In genomic region chr1:77496468-77497181, GRCm38 (mm10) we compare ENCODE assay signal across 9 mouse cellular contexts. TPM values are rescaled to one million over a fixed set of nuclear protein-coding genes. Genes with fewer than 3 reads are reported as not detected.
A peak's percentile ranks its signal among the peaks of the same experiment; 100 is the strongest.
DNase-seq lines count a peak whose midpoint lies in the region; ATAC-seq and TF ChIP-seq lines count a peak whose summit lies in the region.
"Had no signal": no experiment of that assay in that cellular context is flagged by ENCODE, and none has a peak within 500 bp of the region (broad histone marks: within the 10 kb centered on the region; RNA-seq: fewer than 3 reads in every experiment).

No protein-coding gene starts in this region.

- H3K27ac ChIP-seq in heart, embryonic 12.5 days (ENCODE audit: poor library complexity, severe bottlenecking) = no peak overlapping the region
- H3K27ac ChIP-seq in embryonic facial prominence, embryonic 13.5 days = peak overlapping the region; percentile 33; the same call in 1 of the 2 replicates
- H3K27ac ChIP-seq in liver, embryonic 13.5 days = no peak overlapping the region

- peak overlapping the region; percentile 51 for H3K4me2 ChIP-seq in heart, embryonic 12.5 days
- peak overlapping the region; percentile 43 for H3K4me2 ChIP-seq in embryonic facial prominence, embryonic 13.5 days
- peak overlapping the region; percentile 33 for H3K4me2 ChIP-seq in liver, embryonic 13.5 days

- H3K4me1 ChIP-seq in heart, embryonic 12.5 days (replicated peaks) = peaks cover 20% of the 10 kb centered on the region
- peaks cover 63% of the 10 kb centered on the region for H3K4me1 ChIP-seq in embryonic facial prominence, embryonic 13.5 days
- peaks cover 11% of the 10 kb centered on the region for H3K4me1 ChIP-seq in liver, embryonic 13.5 days (replicated peaks)
- no peaks in the 10 kb centered on the region; the same call in 1 of the 2 replicates for H3K4me1 ChIP-seq in lung, adult 2 months (ENCODE audit: control insufficient read depth, insufficient read depth, low read length)

- no peak for TF ChIP-seq POLR2A in lung, adult 2 months (IDR thresholded peaks at IDR 0.05; ENCODE audit: borderline replicate concordance, extremely low read depth, low read depth, low read length)

- ATAC-seq in heart, embryonic 12.5 days (ENCODE audit: insufficient number of reproducible peaks, low FRiP score) = no peak
- no peak for ATAC-seq in embryonic facial prominence, embryonic 13.5 days (ENCODE audit: insufficient number of reproducible peaks, insufficient read depth, low FRiP score, low TSS enrichment, low read depth)
- no peak for ATAC-seq in liver, embryonic 13.5 days (ENCODE audit: low read depth)

- no peaks in the 10 kb centered on the region for H3K27me3 ChIP-seq in heart, embryonic 12.5 days (replicated peaks)
- no peaks in the 10 kb centered on the region for H3K27me3 ChIP-seq in embryonic facial prominence, embryonic 13.5 days
- no peaks in the 10 kb centered on the region for H3K27me3 ChIP-seq in liver, embryonic 13.5 days

- intact Hi-C loops in heart, postnatal 36 days (cut with DNase I) = no loop called here

- no peak for DNase-seq in heart, postnatal 36 days
- DNase-seq in 3T3-L1 (ENCODE audit: low read depth, low spot score) = peak; percentile 32
- DNase-seq in liver, embryonic 13.5 days = no peak
- no peak for DNase-seq in spleen, adult 18-20 months
- DNase-seq in lung, adult 2 months = no peak
- DNase-seq in gastrocnemius, postnatal 25 days = no peak

- 22% methylated on average over 11 of the region's 11 CpGs for WGBS in heart, embryonic 12.5 days
- WGBS in embryonic facial prominence, embryonic 13.5 days = 18% methylated on average over 11 of the region's 11 CpGs
- 40% methylated on average over 11 of the region's 11 CpGs for WGBS in liver, embryonic 13.5 days (ENCODE audit: insufficient replicate concordance)
- WGBS in lung, adult 2 months = 51% methylated on average over 11 of the region's 11 CpGs

- no peaks in the 10 kb centered on the region for H3K36me3 ChIP-seq in heart, embryonic 12.5 days
- H3K36me3 ChIP-seq in embryonic facial prominence, embryonic 13.5 days = peaks cover 13% of the 10 kb centered on the region
- H3K36me3 ChIP-seq in liver, embryonic 13.5 days = no peaks in the 10 kb centered on the region

- H3K9ac ChIP-seq in heart, embryonic 12.5 days = no peak overlapping the region
- H3K9ac ChIP-seq in embryonic facial prominence, embryonic 13.5 days = no peak overlapping the region
- no peak overlapping the region for H3K9ac ChIP-seq in liver, embryonic 13.5 days

- H3K4me3 ChIP-seq in heart, embryonic 12.5 days = peak overlapping the region; percentile 22
- H3K4me3 ChIP-seq in embryonic facial prominence, embryonic 13.5 days = 0 out of 2 replicates have a peak overlapping the region, but pooled peaks have one; percentile 6
- H3K4me3 ChIP-seq in liver, embryonic 13.5 days (replicated peaks) = peak overlapping the region; percentile 1; the same call in 1 of the 2 replicates
- H3K4me3 ChIP-seq in lung, adult 2 months (replicated peaks; ENCODE audit: extremely low read depth, low read depth, low read length) = no peak overlapping the region
- H3K4me3 ChIP-seq: myocyte had no signal

- TF ChIP-seq CTCF in lung, adult 2 months (IDR thresholded peaks at IDR 0.05; ENCODE audit: insufficient read depth, low read length) = no peak

- H3K9me3 ChIP-seq in heart, embryonic 12.5 days (replicated peaks) = no peaks in the 10 kb centered on the region
- H3K9me3 ChIP-seq in embryonic facial prominence, embryonic 13.5 days = no peaks in the 10 kb centered on the region
- no peaks in the 10 kb centered on the region for H3K9me3 ChIP-seq in liver, embryonic 13.5 days (replicated peaks)

RNA-seq across cellular contexts. Expression of gene Epha4, which starts 18.3 kb away (rescaled TPM):
- polyA plus RNA-seq in heart, embryonic 12.5 days (2016; fragmentation: Nextera tagmentation; extraction: Ambion mirVana) = 6.2 and 6.9 TPM in 2 replicates
- 10 to 100 TPM; 21.9 to 26.5 TPM for total RNA-seq in heart, postnatal 36 days (2021)
- 65.9 and 70.7 TPM in 2 replicates for polyA plus RNA-seq in embryonic facial prominence, embryonic 13.5 days (2015; fragmentation: Nextera tagmentation; extraction: Ambion mirVana)
- 0.47 and 0.66 TPM in 2 replicates for polyA plus RNA-seq in liver, embryonic 13.5 days (2015; fragmentation: Nextera tagmentation; extraction: Ambion mirVana)
- polyA plus RNA-seq in lung, adult 2 months (2012; rRNA removed) = 8.3 and 20.6 TPM in 2 replicates
- 1 to 10 TPM; 1.7 to 2.1 TPM for total RNA-seq in gastrocnemius, postnatal 25 days (2021)
